ENCODE assay signal across 8 mouse cellular contexts in the genomic region with DNA sequence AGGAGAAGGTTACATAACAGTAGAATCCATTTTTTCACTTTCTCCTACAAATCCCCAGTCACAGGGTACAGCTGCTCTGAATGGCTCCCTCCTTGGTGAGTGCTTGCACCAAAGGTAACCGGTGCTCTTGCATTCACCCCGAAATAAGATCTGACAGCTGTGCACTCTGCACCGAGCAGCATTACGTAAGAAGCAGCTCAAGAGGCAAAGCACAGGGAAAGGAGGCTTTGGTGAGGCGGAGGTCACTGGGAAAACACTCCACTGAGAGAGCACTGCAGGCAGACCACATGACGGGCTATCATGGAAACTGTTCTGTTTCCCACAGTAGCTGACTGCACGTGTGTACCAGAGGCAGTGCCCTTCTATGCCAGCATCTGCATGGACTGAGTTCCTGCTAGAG.
DNase-seq lines count a peak whose midpoint lies in the region; ATAC-seq lines count a peak whose summit lies in the region.

No protein-coding gene starts in this region.

- H3K9me3 ChIP-seq in kidney, embryonic 14.5 days (ENCODE audit: control insufficient read depth, low read length), result no peaks in the 10 kb centered on the region

- WGBS in kidney, embryonic 14.5 days, result 54% methylated on average over 7 of the region's 7 CpGs

- no peak overlapping the region for H3K9ac ChIP-seq in kidney, embryonic 14.5 days (ENCODE audit: low read depth, low read length)

- peak; percentile 64 for DNase-seq in kidney, adult 11 months
- peak; percentile 52 to 58 for DNase-seq in frontal cortex, postnatal 25 days (ENCODE audit: low spot score in 2 of 2)
- peak; percentile 22 for DNase-seq in kidney, postnatal 14 days
- DNase-seq in lung, postnatal 14 days, result peak; percentile 51
- DNase-seq in spleen, postnatal 14 days (ENCODE audit: low spot score in 2 of 2), result no peak
- DNase-seq in thymus, postnatal 36 days, result no peak
- DNase-seq in spleen, adult 12 weeks (ENCODE audit: low spot score), result no peak

- no peak overlapping the region for H3K27ac ChIP-seq in kidney, embryonic 14.5 days (ENCODE audit: low read depth, low read length)

- ATAC-seq in kidney, embryonic 14.5 days (ENCODE audit: low FRiP score, low TSS enrichment), result no peak

- H3K36me3 ChIP-seq in kidney, embryonic 14.5 days (ENCODE audit: control insufficient read depth, insufficient read depth, low read length), result no peaks in the 10 kb centered on the region

- peaks cover 13% of the 10 kb centered on the region; the same call in 1 of the 2 replicates for H3K4me1 ChIP-seq in kidney, embryonic 14.5 days (ENCODE audit: control insufficient read depth, insufficient read depth, low read length)

- no peaks in the 10 kb centered on the region for H3K27me3 ChIP-seq in kidney, embryonic 14.5 days (ENCODE audit: control insufficient read depth, insufficient read depth, low read length)

- no peak overlapping the region for H3K4me3 ChIP-seq in kidney, embryonic 14.5 days (ENCODE audit: low read length)

- H3K4me2 ChIP-seq in kidney, embryonic 14.5 days (replicated peaks; ENCODE audit: low read depth, low read length), result no peak overlapping the region

Comparison
In these comparisons a context has a peak if more than half of its experiments do, and no peak if none do; other contexts are left out.
1. DNase-seq: peak in kidney, adult 11 months (single experiment), frontal cortex, postnatal 25 days (2 of 2), kidney, postnatal 14 days (single experiment) and lung, postnatal 14 days (single experiment); none in spleen, postnatal 14 days (0 of 2), thymus, postnatal 36 days (0 of 2) and spleen, adult 12 weeks (single experiment).